Mouse (Mus musculus): ENCODE data around the gene Olfr1393.

Olfr1393 gene

DNA sequence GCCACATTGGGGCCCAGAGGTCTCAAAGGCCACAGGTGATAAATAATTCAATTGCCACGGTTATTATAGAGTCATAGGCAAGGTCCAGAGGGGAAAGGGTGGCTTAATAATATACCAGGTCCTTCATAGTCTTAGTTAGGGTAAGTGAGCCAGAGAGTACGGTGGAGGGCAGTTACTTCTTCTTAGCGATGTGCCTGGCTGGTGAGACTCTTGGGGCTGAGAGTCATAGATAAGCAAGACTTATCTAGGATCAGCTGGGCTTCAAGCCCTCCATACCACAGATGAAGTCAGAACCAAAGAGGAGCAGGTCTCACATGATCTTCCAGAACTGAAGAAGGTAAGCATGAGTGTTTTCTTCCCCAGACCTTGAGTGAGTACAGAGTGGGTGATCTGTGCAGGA is at the start of gene Olfr1393:
Gene Olfr1393, plus strand, starts transcription at position 83 of the 400 bp plus-strand sequence.
- no peak for TF ChIP-seq GATA4 (IDR thresholded peaks at IDR 0.05; ENCODE audit: insufficient replicate concordance, low read length)

- no peak for TF ChIP-seq GATA4 (IDR thresholded peaks at IDR 0.05; ENCODE audit: insufficient replicate concordance, low read length)
Observed at GRCm38 (mm10) chr11:49232781-49233180, 45.3 kb upstream of the Olfr1393 start.

DNA sequence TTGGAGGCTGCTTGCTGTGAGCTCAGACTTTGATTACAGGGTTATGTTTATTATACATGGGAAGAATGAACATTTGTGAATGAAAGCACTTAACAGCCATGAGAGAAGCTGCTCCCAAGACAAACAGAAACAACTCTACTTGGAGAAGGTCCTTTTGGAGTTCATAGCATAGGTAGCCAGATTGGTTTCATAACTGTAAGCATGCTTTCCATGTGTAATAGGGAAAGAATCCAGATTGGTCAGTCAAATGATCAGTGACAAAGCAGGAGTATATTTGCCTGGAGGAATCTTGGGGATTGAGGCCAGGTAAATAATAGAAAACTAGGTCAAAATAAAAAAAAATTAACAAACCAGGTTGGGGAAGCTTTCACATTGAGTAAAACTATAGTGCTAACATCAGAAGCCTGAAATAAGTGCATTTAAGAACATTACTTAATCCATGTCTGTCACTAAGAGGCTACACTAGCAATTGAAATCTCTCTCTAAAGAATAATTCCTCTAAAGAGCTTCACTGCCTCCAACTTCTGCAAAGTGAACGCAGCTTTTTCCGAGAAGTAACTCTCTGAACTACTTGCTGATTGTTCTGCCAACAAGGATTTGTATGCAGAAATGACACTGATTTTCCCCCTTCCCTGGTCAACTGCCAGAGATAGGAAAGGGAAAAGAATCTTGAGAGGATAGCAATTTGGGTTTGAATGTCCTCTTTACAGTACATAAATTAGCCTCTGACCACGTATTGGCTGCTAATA is 42.5 kb upstream of the Olfr1393 start:
- TF ChIP-seq GATA4 (IDR thresholded peaks at IDR 0.05; ENCODE audit: insufficient replicate concordance, low read length): no peak

- TF ChIP-seq GATA4 (IDR thresholded peaks at IDR 0.05; ENCODE audit: insufficient replicate concordance, low read length): no peak
Observed at GRCm38 (mm10) chr11:49236891-49237290, 41.2 kb upstream of the Olfr1393 start.

DNA sequence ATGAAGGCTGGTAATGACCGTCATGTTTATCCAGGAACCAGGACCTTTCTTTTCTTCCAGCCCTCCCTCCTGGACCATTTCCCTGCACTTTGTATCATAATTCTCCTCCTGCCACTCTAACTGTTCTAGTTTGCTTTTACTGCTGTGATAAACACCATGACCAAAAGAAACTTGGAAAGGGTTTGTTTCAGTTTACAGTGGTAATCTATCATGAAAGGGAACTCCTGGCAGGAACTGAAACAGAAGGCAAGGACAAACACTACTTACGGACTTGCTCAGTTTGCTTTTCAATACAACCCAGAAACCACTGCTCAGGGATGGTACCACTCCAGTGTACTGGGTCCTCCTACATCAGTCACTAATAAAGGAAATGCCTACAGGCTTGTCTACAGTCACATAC is 40.6 kb upstream of the Olfr1393 start:
- no peak for TF ChIP-seq GATA4 (IDR thresholded peaks at IDR 0.05; ENCODE audit: insufficient replicate concordance, low read length)

- TF ChIP-seq GATA4 (IDR thresholded peaks at IDR 0.05; ENCODE audit: insufficient replicate concordance, low read length): no peak
Observed at GRCm38 (mm10) chr11:49240310-49240709, 37.8 kb upstream of the Olfr1393 start.

GRCm38 (mm10) chr11:49240874-49241273 is 37.2 kb upstream of the Olfr1393 start:
- TF ChIP-seq GATA4 (IDR thresholded peaks at IDR 0.05; ENCODE audit: insufficient replicate concordance, low read length): no peak

- peak; percentile 28; the same call in 1 of the 2 replicates for TF ChIP-seq GATA4 (IDR thresholded peaks at IDR 0.05; ENCODE audit: insufficient replicate concordance, low read length)
Observed at GRCm38 (mm10) chr11:49241471-49241870, 36.6 kb upstream of the Olfr1393 start.

DNA sequence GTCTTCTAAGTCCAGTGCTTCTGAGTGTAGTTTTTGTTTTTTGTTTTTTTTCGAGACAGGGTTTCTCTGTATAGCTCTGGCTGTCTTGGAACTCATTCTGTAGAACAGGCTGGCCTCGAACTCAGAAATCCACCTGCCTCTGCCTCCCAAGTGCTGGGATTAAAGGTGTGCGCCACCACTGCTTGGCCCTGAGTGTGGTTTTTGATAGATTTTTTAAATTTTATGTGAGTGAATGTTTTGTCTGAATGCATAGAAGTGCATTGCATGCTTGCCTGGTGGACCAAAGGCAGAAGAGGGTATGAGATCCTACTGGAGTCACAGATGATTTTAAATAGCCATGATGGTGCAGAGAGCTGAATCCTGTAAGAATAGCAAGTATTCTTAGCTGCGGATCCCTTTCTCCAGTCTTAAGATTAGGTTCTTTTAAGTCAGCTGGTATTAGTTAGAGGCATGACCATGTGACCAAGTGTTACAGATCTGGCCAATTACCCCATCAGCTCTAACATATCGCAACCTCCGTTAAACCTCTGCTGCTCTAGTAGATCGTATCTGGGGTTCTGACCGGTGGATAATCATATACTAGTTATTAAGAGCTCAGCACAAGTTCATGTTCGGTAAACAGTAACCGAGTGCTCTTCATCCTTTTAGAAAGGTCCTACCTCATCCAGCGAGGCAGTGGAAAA is 35.0 kb upstream of the Olfr1393 start:
- TF ChIP-seq GATA4 (IDR thresholded peaks at IDR 0.05; ENCODE audit: insufficient replicate concordance, low read length): no peak

DNA sequence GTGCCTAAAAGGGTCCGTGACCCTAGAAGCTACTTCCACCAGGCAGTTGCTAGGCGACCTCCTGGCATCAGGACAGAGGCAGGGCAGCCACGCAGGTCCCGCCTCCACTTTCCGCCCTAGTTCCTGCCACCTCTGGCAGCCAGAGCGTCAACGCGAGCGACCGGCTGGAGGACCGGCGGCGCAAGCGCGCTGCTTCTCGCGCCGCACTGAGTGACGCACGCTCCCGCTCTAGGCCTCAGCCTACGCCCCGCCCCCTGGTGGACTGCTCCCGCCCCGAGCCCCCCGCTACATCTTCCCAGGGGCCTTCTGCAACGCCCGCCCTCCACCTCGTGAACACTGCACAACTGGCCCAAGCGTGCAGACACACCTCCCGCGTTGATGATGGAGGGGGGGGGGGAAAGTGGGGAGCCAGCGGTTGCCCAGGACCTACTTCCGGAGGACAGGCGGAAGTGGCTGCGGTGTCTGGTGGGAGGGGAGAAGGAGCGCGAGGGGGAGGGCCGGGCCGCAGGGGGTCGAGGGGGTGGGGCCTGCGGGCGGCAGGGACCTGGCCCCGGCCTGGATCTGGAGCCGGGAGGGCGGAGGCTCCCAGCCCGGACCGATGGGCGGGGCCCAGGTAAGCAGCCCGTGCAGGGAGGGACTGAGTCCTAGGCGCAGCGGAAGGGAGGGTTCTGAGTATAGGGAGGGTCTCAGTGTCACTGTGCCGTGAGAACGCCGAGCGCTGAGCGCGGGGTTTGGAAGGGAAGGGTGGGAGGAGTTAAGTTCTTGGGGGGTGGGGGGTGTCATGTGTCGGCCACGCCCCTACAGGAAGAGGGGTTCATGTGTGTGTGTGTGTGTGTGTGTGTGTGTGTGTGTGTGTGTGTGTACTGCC is 34.1 kb upstream of the Olfr1393 start, which contains the start of gene Mgat1:
Gene Mgat1, plus strand, starts transcription at position 465 of the 868 bp plus-strand sequence.
- TF ChIP-seq GATA4 (IDR thresholded peaks at IDR 0.05; ENCODE audit: insufficient replicate concordance, low read length): peak; percentile 23; the same call in 1 of the 2 replicates

DNA sequence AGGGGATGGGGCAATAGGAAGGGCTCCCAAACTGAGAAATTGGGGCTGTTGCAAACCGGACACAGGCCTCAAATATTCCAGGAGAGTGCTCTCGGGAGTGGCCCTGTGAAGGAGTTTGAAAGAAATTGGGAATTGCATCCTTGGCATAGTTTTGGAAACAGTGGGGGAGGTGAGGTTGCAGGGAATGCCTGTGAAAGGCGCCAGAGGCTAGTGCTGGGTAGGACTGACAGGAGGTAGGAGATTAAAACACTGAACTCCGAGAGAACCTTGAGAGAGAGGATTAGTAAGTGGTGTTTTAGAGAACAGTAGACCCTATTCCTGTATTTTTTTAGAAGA is 33.5 kb upstream of the Olfr1393 start:
- TF ChIP-seq GATA4 (IDR thresholded peaks at IDR 0.05; ENCODE audit: insufficient replicate concordance, low read length): no peak

- TF ChIP-seq GATA4 (IDR thresholded peaks at IDR 0.05; ENCODE audit: insufficient replicate concordance, low read length): no peak
Observed at GRCm38 (mm10) chr11:49245176-49245575, 32.9 kb upstream of the Olfr1393 start.

GRCm38 (mm10) chr11:49245634-49246415 is 32.3 kb upstream of the Olfr1393 start:
- peak; percentile 91 for TF ChIP-seq GATA4 (IDR thresholded peaks at IDR 0.05; ENCODE audit: insufficient replicate concordance, low read length)

GRCm38 (mm10) chr11:49246523-49246922 is 31.6 kb upstream of the Olfr1393 start:
- TF ChIP-seq GATA4 (IDR thresholded peaks at IDR 0.05; ENCODE audit: insufficient replicate concordance, low read length): no peak

GRCm38 (mm10) chr11:49247255-49247654 is 30.8 kb upstream of the Olfr1393 start:
- TF ChIP-seq GATA4 (IDR thresholded peaks at IDR 0.05; ENCODE audit: insufficient replicate concordance, low read length): no peak
